Mouse (Mus musculus) cerebellum, adult 18-20 months (tissue): ENCODE data around the gene Sh2d7.

Experiments used
- DNase-seq, 2 experiments: peaks; one replicate each; pipeline ENCODE4 v3.0.0; 2021

The Sh2d7 gene

GRCm38 (mm10) chr9:54538684-54539083 lies at the start of gene Sh2d7:
TSS of gene Sh2d7 (plus strand) at chr9:54538984.
- DNase-seq: no peak

GRCm38 (mm10) chr9:54489599-54489998 lies 49.2 kb upstream of the Sh2d7 start:
- DNase-seq: no peak

- DNase-seq: no peak
These were observed 48.4 kb upstream of the Sh2d7 start for GRCm38 (mm10) chr9:54490431-54490830.

GRCm38 (mm10) chr9:54499291-54499690 lies 39.5 kb upstream of the Sh2d7 start:
- peak; percentile 36 to 42 for DNase-seq

GRCm38 (mm10) chr9:54499791-54500190 lies 39.0 kb upstream of the Sh2d7 start:
- peak in 1 of 2 experiments; percentile 26 for DNase-seq

GRCm38 (mm10) chr9:54500832-54501452 lies 37.8 kb upstream of the Sh2d7 start:
- peak; percentile 74 to 78 for DNase-seq

GRCm38 (mm10) chr9:54501453-54502110 lies 37.2 kb upstream of the Sh2d7 start, which contains the start of gene Dmxl2:
TSS of gene Dmxl2 (minus strand) at chr9:54501626.
- DNase-seq: peak; percentile 85 to 95

- DNase-seq: no peak
These were observed 36.7 kb upstream of the Sh2d7 start for GRCm38 (mm10) chr9:54502111-54502495.

- DNase-seq: peak; percentile 44 to 45
These were observed 35.9 kb upstream of the Sh2d7 start for GRCm38 (mm10) chr9:54502873-54503272.

GRCm38 (mm10) chr9:54515991-54516390 lies 22.8 kb upstream of the Sh2d7 start:
- DNase-seq: no peak

GRCm38 (mm10) chr9:54518921-54519320 lies 19.9 kb upstream of the Sh2d7 start:
- no peak for DNase-seq

- DNase-seq: no peak
These were observed 18.5 kb upstream of the Sh2d7 start for GRCm38 (mm10) chr9:54520286-54520685.

GRCm38 (mm10) chr9:54527694-54528093 lies 11.1 kb upstream of the Sh2d7 start:
- no peak for DNase-seq

GRCm38 (mm10) chr9:54529950-54530349 lies 8.8 kb upstream of the Sh2d7 start:
- DNase-seq: no peak

- no peak for DNase-seq
These were observed 7.9 kb upstream of the Sh2d7 start for GRCm38 (mm10) chr9:54530836-54531235.

GRCm38 (mm10) chr9:54531421-54531820 lies 7.4 kb upstream of the Sh2d7 start:
- DNase-seq: no peak

GRCm38 (mm10) chr9:54532926-54533325 lies 5.9 kb upstream of the Sh2d7 start:
- DNase-seq: peak; percentile 18 to 24

- peak; percentile 37 to 39 for DNase-seq
These were observed 4.8 kb upstream of the Sh2d7 start for GRCm38 (mm10) chr9:54533975-54534374.

- DNase-seq: peak in 1 of 2 experiments; percentile 35
These were observed 2.5 kb upstream of the Sh2d7 start for GRCm38 (mm10) chr9:54536236-54536635.

GRCm38 (mm10) chr9:54537030-54537429 lies 1.8 kb upstream of the Sh2d7 start:
- DNase-seq: no peak

GRCm38 (mm10) chr9:54537480-54537879 lies 1.3 kb upstream of the Sh2d7 start:
- no peak for DNase-seq

- no peak for DNase-seq
These were observed 540 bp upstream of the Sh2d7 start for GRCm38 (mm10) chr9:54538244-54538643.

- no peak for DNase-seq
These were observed 2.0 kb downstream of the Sh2d7 start for GRCm38 (mm10) chr9:54540801-54541200.

- DNase-seq: no peak
These were observed 5.6 kb downstream of the Sh2d7 start for GRCm38 (mm10) chr9:54544212-54544953.
